Mouse (Mus musculus) stomach, postnatal 0 days (tissue): ENCODE results near the gene Serpinb6a. TPM values are rescaled to one million over a fixed set of nuclear protein-coding genes. Genes with fewer than 3 reads are reported as not detected.

Source experiments
- ATAC-seq: fragments of 200-750 bp; cut with Nextera tagmentation; 2 replicates; pipeline ENCODE4 v1.8.0; 2017; ENCODE audit not compliant: low FRiP score, low TSS enrichment
- DNase-seq: peaks from one replicate; pipeline ENCODE4 v3.0.0-alpha.2; 2016; ENCODE audit warnings: low spot score
- H3K27ac ChIP-seq: fragments of 300-500 bp; sonication (generic); replicated peaks from 2 replicates; pipeline ENCODE4 v1.5.1; 2014; ENCODE audit warnings: mild to moderate bottlenecking, control low read depth
- H3K27me3 ChIP-seq: fragments of 300-500 bp; sonication (generic); 2 replicates; pipeline ENCODE4 v1.6.1; 2014; ENCODE audit warnings: low read length; ENCODE audit not compliant: control insufficient read depth, insufficient read depth
- H3K36me3 ChIP-seq: fragments of 300-500 bp; sonication (generic); 2 replicates; pipeline ENCODE4 v1.6.1; 2014; ENCODE audit warnings: low read length, mixed read lengths; ENCODE audit not compliant: control insufficient read depth, insufficient read depth
- H3K4me1 ChIP-seq: fragments of 300-500 bp; sonication (generic); replicated peaks from 2 replicates; pipeline ENCODE4 v1.6.1; 2014; ENCODE audit warnings: antibody characterized with exemption; ENCODE audit not compliant: control insufficient read depth, insufficient read depth
- H3K4me2 ChIP-seq: fragments of 300-500 bp; sonication (generic); replicated peaks from 2 replicates; pipeline ENCODE4 v1.6.1; 2014; ENCODE audit warnings: low read depth, mild to moderate bottlenecking, control low read depth, moderate library complexity
- H3K4me3 ChIP-seq: fragments of 300-500 bp; sonication (generic); 2 replicates; pipeline ENCODE4 v1.5.1; 2014; ENCODE audit warnings: low read depth, low read length, control low read depth
- H3K9ac ChIP-seq: fragments of 300-500 bp; sonication (generic); 2 replicates; pipeline ENCODE4 v1.6.1; 2014; ENCODE audit warnings: mild to moderate bottlenecking, low read length, control low read depth, mixed read lengths
- H3K9me3 ChIP-seq: fragments of 300-500 bp; sonication (generic); 2 replicates; pipeline ENCODE4 v1.6.1; 2016; ENCODE audit warnings: low read length; ENCODE audit not compliant: control insufficient read depth
- CTCF ChIP-seq: IDR thresholded peaks from 2 replicates; pipeline ENCODE4 v1.5.1; 2016; ENCODE audit warnings: antibody characterized with exemption, low read depth, mild to moderate bottlenecking, moderate library complexity
- EP300 ChIP-seq: optimal IDR thresholded peaks from 2 replicates; pipeline ENCODE3; 2016; ENCODE audit warnings: antibody characterized with exemption
- WGBS: fragments of 180-500 bp; shearing (Covaris S2); extraction: QIAGEN DNeasy Blood & Tissue Kit; methylation state at CpG from one replicate; pipeline ENCODE4 v1.1.7; 2014; 5-methylcytosine and 5-hydroxymethylcytosine counted together
- polyA plus RNA-seq: library from polyadenylated mRNA; unstranded; fragments of >200 nt; fragmentation: Nextera tagmentation; extraction: Ambion mirVana; gene quantifications from 2 replicates; pipeline ENCODE4 v1.2.1, GENCODE M21; 2015

The Serpinb6a gene
- polyA plus RNA-seq, 1 experiment from 2014 or later, result 83.1 TPM

GRCm38 (mm10) chr13:34037172-34038055 is 34.8 kb upstream of the Serpinb6a start, which contains the start of gene Bphl:
TSS of gene Bphl (plus strand) at chr13:34037597.
- Histone ChIP-seq H3K4me2 (peak within 1 kb of the TSS; percentile 83), H3K4me1 (no peaks in the 10 kb centered on the region), H3K9me3 (no peaks in the 10 kb centered on the region), H3K27ac (peak within 1 kb of the TSS; percentile 82), H3K4me3 (peak within 1 kb of the TSS; percentile 86), H3K9ac (peak within 1 kb of the TSS; percentile 91), H3K27me3 (no peaks in the 10 kb centered on the region), H3K36me3 (peaks cover 11% of the 10 kb centered on the region)
- ATAC-seq (peak; percentile 93), DNase-seq (peak; percentile 93)
- under 1% methylated on average over 35 of the region's 37 CpGs for WGBS
- no peak for TF ChIP-seq EP300
- no peak for TF ChIP-seq CTCF

DNA sequence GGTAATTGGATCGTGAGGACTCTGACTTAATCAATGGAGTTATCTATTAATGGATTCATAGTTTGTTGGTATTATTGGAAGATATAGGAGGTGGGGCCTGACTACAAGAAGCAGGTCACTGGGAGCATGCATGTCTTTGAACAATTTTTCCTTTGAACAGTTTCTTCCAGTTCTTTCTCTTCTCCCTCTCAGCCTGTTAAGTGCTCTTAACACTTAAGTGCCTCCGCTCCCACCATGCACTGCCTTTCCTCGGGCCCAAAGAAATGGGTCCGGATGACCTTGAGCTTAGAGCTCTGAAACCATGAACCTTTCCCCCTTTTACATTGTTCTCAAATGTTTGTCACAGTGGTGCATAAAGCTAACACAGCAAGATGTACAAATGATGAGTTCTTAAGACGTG is 34.1 kb upstream of the Serpinb6a start:
- H3K4me1 ChIP-seq, result no peaks in the 10 kb centered on the region
- H3K9ac ChIP-seq, result no peak overlapping the region; the same call in 1 of the 2 replicates
- ATAC-seq (no peak), DNase-seq (no peak)
- no peak overlapping the region for H3K27ac ChIP-seq
- no peaks in the 10 kb centered on the region for H3K9me3 ChIP-seq
- H3K4me3 ChIP-seq, result no peak overlapping the region
- 85% methylated on average over 5 of the region's 5 CpGs for WGBS
- no peaks in the 10 kb centered on the region for H3K27me3 ChIP-seq
- H3K36me3 ChIP-seq, result peaks cover 13% of the 10 kb centered on the region
- TF ChIP-seq EP300 (no peak), CTCF (no peak)
- no peak overlapping the region for H3K4me2 ChIP-seq

GRCm38 (mm10) chr13:34035424-34035823 is 32.8 kb upstream of the Serpinb6a start:
- no peaks in the 10 kb centered on the region for H3K9me3 ChIP-seq
- H3K4me3 ChIP-seq, result no peak overlapping the region
- ATAC-seq (no peak), DNase-seq (no peak)
- H3K4me2 ChIP-seq, result no peak overlapping the region
- peaks cover 21% of the 10 kb centered on the region for H3K36me3 ChIP-seq
- TF ChIP-seq EP300, result no peak
- no peak for TF ChIP-seq CTCF
- WGBS, result 67% methylated on average over 3 of the region's 3 CpGs
- no peak overlapping the region for H3K9ac ChIP-seq
- no peaks in the 10 kb centered on the region for H3K27me3 ChIP-seq
- no peak overlapping the region for H3K27ac ChIP-seq
- H3K4me1 ChIP-seq, result no peaks in the 10 kb centered on the region

DNA sequence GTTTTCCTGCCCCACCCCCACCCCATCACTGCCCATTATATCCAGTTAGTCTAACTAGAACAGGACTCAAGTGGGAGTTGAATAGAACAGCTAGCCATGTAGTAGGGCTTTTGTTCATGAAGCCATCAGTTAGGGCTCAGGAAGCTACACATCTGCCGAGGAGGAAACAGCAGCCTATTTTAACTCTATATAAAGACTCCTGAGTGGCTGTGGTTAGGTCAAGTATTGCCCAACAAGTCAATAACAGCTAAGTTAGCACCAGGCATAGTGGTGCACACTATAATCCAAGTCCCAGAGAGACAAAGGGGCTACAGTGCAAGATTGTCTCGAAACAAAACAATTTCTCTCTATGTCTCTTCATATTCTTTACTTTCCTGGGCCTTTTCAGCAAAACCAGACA is 29.4 kb upstream of the Serpinb6a start:
- peaks cover 33% of the 10 kb centered on the region for H3K36me3 ChIP-seq
- 67% methylated on average over 2 of the region's 2 CpGs for WGBS

DNA sequence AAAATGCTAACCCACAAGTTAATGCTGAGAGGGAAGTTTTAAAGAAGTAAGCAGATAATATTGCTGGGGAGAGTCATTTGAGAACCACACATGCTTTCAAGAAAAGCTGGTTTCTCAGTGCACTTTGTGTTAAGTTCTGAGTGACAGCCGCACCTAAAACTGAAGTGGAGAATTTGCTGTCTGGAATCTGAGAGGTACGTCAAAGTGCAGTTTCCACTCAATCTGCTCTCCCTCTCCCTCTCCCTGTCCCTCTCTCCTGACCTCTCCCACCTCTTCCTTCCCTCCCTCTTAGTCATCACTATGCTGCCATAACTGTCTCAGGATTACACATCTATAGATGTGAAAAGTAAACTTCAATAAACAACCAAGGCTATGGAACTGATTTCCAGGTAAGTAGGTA is 19.4 kb upstream of the Serpinb6a start:
- Histone ChIP-seq H3K4me3 (no peak overlapping the region), H3K9ac (no peak overlapping the region), H3K9me3 (no peaks in the 10 kb centered on the region), H3K36me3 (peaks cover 31% of the 10 kb centered on the region), H3K4me1 (no peaks in the 10 kb centered on the region), H3K27ac (no peak overlapping the region), H3K4me2 (no peak overlapping the region), H3K27me3 (no peaks in the 10 kb centered on the region)
- DNase-seq (no peak), ATAC-seq (no peak)
- TF ChIP-seq EP300, result no peak
- no peak for TF ChIP-seq CTCF
- WGBS, result 76% methylated on average over 2 of the region's 2 CpGs

More for the DNA sequence above, 29.4 kb upstream of the Serpinb6a start:
- Histone ChIP-seq H3K27me3 (no peaks in the 10 kb centered on the region), H3K9ac (no peak overlapping the region), H3K4me2 (no peak overlapping the region), H3K4me3 (no peak overlapping the region), H3K27ac (no peak overlapping the region), H3K9me3 (no peaks in the 10 kb centered on the region), H3K4me1 (no peaks in the 10 kb centered on the region)
- DNase-seq, result no peak
- TF ChIP-seq EP300 (no peak), CTCF (no peak)
- no peak for ATAC-seq

DNA sequence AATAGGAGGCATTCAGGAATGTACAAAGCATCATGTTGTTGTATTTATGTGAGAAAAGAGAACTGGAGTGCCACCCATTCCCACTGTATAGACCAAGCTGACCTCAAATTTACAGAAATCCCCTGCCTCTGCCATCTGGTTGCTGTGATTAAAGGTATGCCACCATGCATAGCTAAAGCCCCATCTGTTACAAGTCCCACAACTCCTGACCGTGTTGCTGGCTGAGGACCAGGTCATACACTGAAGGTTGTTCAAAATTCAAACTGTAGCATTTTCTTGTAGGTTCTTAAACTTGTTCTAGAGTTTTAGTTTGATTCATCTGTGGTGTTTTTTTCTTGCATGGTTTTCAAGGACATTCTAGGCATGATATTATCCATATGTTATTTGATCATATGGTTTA is 15.9 kb upstream of the Serpinb6a start:
- Histone ChIP-seq H3K27me3 (no peaks in the 10 kb centered on the region), H3K4me2 (no peak overlapping the region), H3K9me3 (no peaks in the 10 kb centered on the region), H3K36me3 (peaks cover 32% of the 10 kb centered on the region), H3K4me3 (no peak overlapping the region), H3K27ac (no peak overlapping the region), H3K9ac (no peak overlapping the region), H3K4me1 (no peaks in the 10 kb centered on the region)
- DNase-seq (no peak), ATAC-seq (no peak)
- 78% methylated on average over 1 of the region's 1 CpGs for WGBS
- TF ChIP-seq CTCF, result no peak
- no peak for TF ChIP-seq EP300
